In genomic region chr5:137756882-137757661, GRCm38 (mm10) we compare ENCODE assay signal across 9 mouse cellular contexts. TPM values are rescaled to one million over a fixed set of nuclear protein-coding genes. Genes with fewer than 3 reads are reported as not detected.
DNase-seq lines count a peak whose midpoint lies in the region; ATAC-seq lines count a peak whose summit lies in the region.
"Had no signal": no experiment of that assay in that cellular context is flagged by ENCODE, and none has a peak within 500 bp of the region (broad histone marks: within the 10 kb centered on the region; RNA-seq: fewer than 3 reads in every experiment).

No protein-coding gene starts in this region.

- WGBS in hindbrain, embryonic 10.5 days: 46% methylated on average over 10 of the region's 10 CpGs
- WGBS in lung, embryonic 15.5 days: 46% methylated on average over 10 of the region's 10 CpGs

- ATAC-seq in lung, embryonic 15.5 days (ENCODE audit: borderline replicate concordance, extremely low read depth, low FRiP score, low TSS enrichment): 0 out of 2 replicates have a peak, but pooled peaks have one; percentile 9

- H3K27ac ChIP-seq in hindbrain, embryonic 10.5 days: no peak overlapping the region
- H3K27ac ChIP-seq in lung, embryonic 15.5 days: no peak overlapping the region
- H3K27ac ChIP-seq: limb, embryonic 15.5 days had no signal

- no peaks in the 10 kb centered on the region for H3K9me3 ChIP-seq in hindbrain, embryonic 10.5 days
- H3K9me3 ChIP-seq in lung, embryonic 15.5 days: no peaks in the 10 kb centered on the region
- H3K9me3 ChIP-seq: limb, embryonic 15.5 days had no signal

- peaks cover 69% of the 10 kb centered on the region for H3K36me3 ChIP-seq in hindbrain, embryonic 10.5 days
- H3K36me3 ChIP-seq in lung, embryonic 15.5 days: peaks cover 46% of the 10 kb centered on the region

- H3K4me2 ChIP-seq in lung, embryonic 15.5 days: no peak overlapping the region
- H3K4me2 ChIP-seq: limb, embryonic 15.5 days had no signal

- no peaks in the 10 kb centered on the region for H3K27me3 ChIP-seq in hindbrain, embryonic 10.5 days (ENCODE audit: insufficient read depth, poor library complexity, severe bottlenecking)
- no peaks in the 10 kb centered on the region for H3K27me3 ChIP-seq in lung, embryonic 15.5 days
- H3K27me3 ChIP-seq: limb, embryonic 15.5 days had no signal

- H3K4me3 ChIP-seq in hindbrain, embryonic 10.5 days: no peak overlapping the region
- no peak overlapping the region for H3K4me3 ChIP-seq in lung, embryonic 15.5 days
- H3K4me3 ChIP-seq: limb, embryonic 15.5 days had no signal

- H3K4me1 ChIP-seq in hindbrain, embryonic 10.5 days (replicated peaks): peaks cover 23% of the 10 kb centered on the region; the same call in 1 of the 2 replicates
- H3K4me1 ChIP-seq in lung, embryonic 15.5 days: peaks cover 30% of the 10 kb centered on the region

- H3K9ac ChIP-seq in lung, embryonic 15.5 days: no peak overlapping the region
- H3K9ac ChIP-seq: limb, embryonic 15.5 days had no signal

- peak; percentile 80 for DNase-seq in Muller cell, postnatal 12 days (ENCODE audit: inconsistent ontology term)
- peak; percentile 95 for DNase-seq in cerebellum, adult 9-10 months
- DNase-seq in frontal cortex, postnatal 10 days (ENCODE audit: low spot score in 2 of 2): peak; percentile 69 to 85
- peak; percentile 83 for DNase-seq in hindbrain, embryonic 10.5 days (ENCODE audit: low spot score)
- peak; percentile 95 for DNase-seq in layer of hippocampus, adult 9-10 months (ENCODE audit: low spot score)
- DNase-seq in ovary, postnatal 10 days (ENCODE audit: low spot score): peak; percentile 77
- DNase-seq in thymus, postnatal 14 days: peak; percentile 88

RNA-seq across cellular contexts. Expression of gene Tsc22d4, which starts 11.5 kb away (rescaled TPM):
- polyA plus RNA-seq in hindbrain, embryonic 10.5 days (2016; fragmentation: Nextera tagmentation; extraction: Ambion mirVana): 82.5 and 86.0 TPM in 2 replicates
- 136 and 150 TPM in 2 replicates for polyA plus RNA-seq in lung, embryonic 15.5 days (2015; fragmentation: Nextera tagmentation; extraction: Ambion mirVana)

RNA-seq across cellular contexts. Expression of gene Nyap1, which starts 15.7 kb away (rescaled TPM):
- 4.7 and 9.5 TPM in 2 replicates for polyA plus RNA-seq in hindbrain, embryonic 10.5 days (2016; fragmentation: Nextera tagmentation; extraction: Ambion mirVana)
- 1.6 and 1.8 TPM in 2 replicates for polyA plus RNA-seq in lung, embryonic 15.5 days (2015; fragmentation: Nextera tagmentation; extraction: Ambion mirVana)

RNA-seq across cellular contexts. Expression of gene Ppp1r35, which starts 21.6 kb away (rescaled TPM):
- 51.4 and 78.3 TPM in 2 replicates for polyA plus RNA-seq in hindbrain, embryonic 10.5 days (2016; fragmentation: Nextera tagmentation; extraction: Ambion mirVana)
- 33.7 and 33.9 TPM in 2 replicates for polyA plus RNA-seq in lung, embryonic 15.5 days (2015; fragmentation: Nextera tagmentation; extraction: Ambion mirVana)

RNA-seq across cellular contexts. Expression of gene Mepce, which starts 30.4 kb away (rescaled TPM):
- 12.6 TPM in 2 replicates for polyA plus RNA-seq in hindbrain, embryonic 10.5 days (2016; fragmentation: Nextera tagmentation; extraction: Ambion mirVana)
- polyA plus RNA-seq in lung, embryonic 15.5 days (2015; fragmentation: Nextera tagmentation; extraction: Ambion mirVana): 11.5 and 12.3 TPM in 2 replicates

RNA-seq across cellular contexts. Expression of gene Zcwpw1, which starts 30.5 kb away (rescaled TPM):
- 11.9 and 13.9 TPM in 2 replicates for polyA plus RNA-seq in hindbrain, embryonic 10.5 days (2016; fragmentation: Nextera tagmentation; extraction: Ambion mirVana)
- polyA plus RNA-seq in lung, embryonic 15.5 days (2015; fragmentation: Nextera tagmentation; extraction: Ambion mirVana): 23.1 and 28.2 TPM in 2 replicates
